Mouse (Mus musculus) retina, adult 2 months (tissue): Measurements from ENCODE around the gene Shbg.

ENCODE experiments used
- DNase-seq: peaks from one replicate; pipeline ENCODE4 v3.0.0-alpha.2; 2012; ENCODE audit warnings: low read depth, low spot score

Gene Shbg

DNA sequence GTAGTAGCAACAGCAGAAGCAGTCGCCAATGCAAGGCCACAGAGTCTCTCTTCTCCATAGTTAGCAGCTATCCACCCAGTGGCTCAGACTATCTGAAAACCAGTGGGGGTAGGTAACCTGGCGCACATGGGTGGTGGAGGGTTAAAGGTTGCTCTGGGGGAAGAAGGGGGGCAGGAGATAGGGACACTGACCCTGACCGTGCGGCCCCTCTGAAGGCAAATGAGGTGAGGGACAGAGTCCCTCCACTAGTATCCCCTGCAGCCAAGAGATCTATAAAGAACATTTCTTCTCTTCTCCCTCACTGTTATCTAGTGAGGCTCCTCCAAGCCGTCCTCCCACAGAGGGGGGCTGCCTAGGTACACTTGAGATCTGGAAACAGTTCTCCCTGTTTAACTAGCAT is at the start of gene Shbg:
Gene Shbg, minus strand, starts transcription at position 101 of the 400 bp plus-strand sequence.
- DNase-seq, result no peak

DNA sequence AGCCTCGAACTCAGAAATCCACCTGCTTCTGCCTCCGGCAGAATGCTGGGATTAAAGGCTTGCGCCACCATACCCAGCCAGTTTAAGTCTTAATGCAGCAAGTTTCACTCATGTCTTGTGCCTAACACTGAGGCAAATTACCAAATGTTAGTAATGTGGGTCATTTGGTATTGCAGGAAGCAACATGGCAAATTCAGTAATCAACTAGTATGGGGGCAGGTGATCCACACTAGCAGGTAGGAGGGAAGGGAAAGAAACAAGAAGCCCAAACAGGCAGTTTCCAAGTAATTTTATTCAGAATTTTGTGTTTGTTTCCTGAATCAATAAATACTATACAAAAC is 48.9 kb upstream of the Shbg start:
- DNase-seq, result no peak

DNA sequence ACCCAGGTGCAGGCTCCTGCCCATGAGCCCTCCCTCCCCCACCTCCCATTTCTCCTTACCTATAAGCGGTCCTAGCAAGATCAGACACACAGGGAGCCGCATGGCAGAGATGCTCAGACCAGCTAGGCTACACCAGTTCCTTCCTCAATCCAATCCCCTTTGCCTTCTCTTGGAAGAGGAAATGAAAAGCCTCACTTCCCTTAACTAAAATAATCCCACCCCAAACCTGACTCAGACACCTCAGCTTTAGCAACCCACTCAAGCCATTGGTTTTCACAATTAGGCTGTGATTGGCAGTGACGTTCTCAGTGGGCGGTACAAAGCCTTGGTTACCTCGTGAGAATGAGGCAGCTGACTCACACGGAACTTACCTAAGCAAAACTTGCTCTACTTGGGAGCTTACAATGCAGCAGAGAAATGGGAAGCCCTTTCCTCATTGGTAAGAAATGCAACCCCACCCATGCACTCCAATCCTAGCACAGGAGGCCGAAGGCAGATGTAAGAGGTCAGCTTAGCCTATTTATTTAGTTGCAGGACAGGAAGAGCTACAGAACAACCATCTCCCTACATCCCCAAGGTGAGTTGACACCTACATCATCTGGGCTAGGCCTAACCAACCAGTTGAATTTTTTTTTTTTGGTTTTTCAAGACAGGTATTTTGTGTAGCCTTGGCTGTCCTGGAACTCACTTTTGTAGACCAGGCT is 48.4 kb upstream of the Shbg start, which contains the start of gene Cd68:
Gene Cd68, minus strand, starts transcription at position 193 of the 704 bp plus-strand sequence.
- no peak for DNase-seq

DNA sequence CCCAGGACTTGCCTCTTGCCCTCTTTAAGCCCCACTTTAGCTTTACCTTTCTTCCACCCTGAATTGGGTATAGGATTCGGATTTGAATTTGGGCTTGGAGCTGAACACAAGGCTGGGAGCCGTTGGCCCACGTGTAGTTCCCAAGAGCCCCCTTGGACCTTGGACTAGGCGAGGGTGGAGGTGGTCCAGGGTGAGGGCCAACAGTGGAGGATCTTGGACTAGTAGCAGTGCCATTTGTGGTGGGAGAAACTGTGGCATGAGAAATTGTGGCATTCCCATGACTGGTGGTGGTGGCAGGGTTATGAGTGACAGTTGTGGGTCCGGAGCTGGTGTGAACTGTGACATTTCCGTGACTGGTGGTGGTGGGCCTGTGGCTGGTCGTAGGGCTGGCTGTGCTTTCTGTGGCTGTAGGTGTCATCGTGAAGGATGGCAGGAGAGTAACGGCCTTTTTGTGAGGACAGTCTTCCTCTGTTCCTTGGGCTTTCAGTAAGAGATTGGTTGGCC is 47.8 kb upstream of the Shbg start:
- no peak for DNase-seq

DNA sequence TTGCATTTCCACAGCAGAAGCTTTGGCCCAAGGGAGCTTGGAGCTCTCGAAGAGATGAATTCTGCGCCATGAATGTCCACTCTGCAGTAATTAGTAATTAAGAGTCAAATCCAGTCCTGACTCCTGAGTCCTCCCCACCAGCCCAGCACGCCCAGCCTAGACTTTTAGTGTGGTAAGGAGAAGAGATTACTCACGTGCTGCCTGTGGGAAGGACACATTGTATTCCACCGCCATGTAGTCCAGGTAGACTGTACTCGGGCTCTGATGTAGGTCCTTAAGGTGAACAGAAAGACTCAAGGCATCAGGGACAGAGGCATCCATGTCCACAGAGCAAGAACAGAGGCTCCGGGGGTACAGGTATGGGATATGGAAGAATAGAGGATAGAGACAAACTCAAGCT is 47.1 kb upstream of the Shbg start:
- no peak for DNase-seq

DNA sequence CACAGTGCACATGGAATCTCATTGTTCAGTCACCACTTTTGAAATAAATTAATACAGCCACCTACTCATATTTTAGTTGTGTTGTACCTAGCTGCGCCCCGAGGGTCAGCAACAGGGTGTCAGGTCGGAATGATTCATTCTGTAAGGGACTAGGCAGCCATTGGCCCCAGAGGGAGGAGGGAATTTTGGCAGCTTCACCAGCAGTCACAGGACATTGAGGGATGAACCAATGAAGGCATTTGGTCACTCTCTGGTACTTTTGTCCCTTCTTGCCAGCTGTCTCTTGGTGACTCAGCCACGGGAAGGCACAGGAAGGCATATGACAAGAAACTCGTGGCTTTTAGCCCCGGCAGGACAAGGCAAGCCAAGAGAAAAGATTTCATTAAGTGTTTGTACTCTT is 46.1 kb upstream of the Shbg start:
- DNase-seq, result no peak

DNA sequence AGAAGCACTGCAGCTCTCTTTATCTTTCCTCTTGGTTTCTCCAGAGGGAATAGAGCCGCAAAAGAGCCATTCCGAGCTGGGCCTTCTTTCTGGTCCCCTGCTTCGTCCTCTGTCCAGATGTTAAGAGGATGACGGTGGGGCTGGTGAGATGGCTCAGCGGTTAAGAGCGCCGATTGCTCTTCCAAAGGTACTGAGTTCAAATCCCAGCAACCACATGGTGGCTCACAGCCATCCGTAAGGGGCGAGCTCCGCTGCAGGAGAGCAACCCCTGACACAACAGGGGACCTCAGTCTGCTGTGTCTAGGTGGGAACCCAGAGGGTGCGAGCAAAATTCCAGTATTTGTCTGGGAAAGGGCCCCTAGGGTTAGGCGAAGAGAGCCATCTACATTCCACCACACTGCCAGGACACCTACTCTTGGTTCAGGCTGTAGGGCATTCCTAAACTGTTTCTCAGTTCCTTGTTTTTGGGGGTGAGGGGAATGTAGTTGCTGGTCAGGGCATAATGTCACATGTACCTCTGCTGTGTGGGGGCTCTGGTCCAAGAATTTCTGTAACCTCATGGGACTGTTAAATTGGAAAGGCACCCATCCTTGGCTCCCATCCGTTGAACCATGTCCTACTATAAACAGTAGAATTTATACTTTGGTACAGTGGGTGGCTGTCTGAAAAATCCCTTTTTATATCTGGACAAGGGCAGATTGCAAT is 45.4 kb upstream of the Shbg start:
- no peak for DNase-seq

DNA sequence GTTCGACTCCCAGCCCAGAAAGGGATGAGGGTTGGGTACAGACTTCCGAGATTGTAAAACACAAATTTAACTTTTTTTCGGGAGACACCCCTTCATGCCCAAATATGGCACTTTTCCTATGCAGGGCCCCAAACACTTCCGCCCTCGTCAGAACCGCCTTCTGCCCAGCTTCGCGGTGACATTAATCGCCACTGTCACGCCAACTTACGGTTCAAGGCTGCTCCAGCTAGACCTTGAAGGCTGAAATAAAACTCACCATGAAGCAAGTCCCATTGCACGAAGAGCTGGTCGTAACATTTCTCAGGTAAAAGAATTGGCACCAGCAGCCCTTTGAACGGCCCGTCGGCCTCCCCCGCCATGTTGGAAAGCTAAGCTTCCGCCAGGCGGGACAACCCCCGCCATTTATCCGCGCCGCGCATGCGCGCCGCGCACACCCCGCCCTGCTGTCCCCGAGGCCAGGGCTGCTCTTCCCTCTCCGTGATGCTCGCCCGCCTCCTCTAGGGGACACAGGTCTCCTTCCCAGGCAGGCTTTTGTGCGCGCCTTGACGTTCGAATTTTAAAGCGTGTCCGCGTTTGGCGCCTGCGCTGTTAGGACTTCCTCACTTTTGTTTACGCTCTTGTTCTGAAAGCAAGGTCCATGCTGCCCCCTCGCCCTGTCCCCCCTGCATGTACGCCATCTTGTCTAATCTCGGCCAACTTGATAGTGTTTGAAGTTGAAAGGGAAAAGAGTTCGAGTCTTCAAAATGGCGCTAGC is 44.7 kb upstream of the Shbg start, which contains the start of gene Mpdu1:
Gene Mpdu1, minus strand, starts transcription at position 430 of the 754 bp plus-strand sequence.
- DNase-seq, result peak; percentile 90

DNA sequence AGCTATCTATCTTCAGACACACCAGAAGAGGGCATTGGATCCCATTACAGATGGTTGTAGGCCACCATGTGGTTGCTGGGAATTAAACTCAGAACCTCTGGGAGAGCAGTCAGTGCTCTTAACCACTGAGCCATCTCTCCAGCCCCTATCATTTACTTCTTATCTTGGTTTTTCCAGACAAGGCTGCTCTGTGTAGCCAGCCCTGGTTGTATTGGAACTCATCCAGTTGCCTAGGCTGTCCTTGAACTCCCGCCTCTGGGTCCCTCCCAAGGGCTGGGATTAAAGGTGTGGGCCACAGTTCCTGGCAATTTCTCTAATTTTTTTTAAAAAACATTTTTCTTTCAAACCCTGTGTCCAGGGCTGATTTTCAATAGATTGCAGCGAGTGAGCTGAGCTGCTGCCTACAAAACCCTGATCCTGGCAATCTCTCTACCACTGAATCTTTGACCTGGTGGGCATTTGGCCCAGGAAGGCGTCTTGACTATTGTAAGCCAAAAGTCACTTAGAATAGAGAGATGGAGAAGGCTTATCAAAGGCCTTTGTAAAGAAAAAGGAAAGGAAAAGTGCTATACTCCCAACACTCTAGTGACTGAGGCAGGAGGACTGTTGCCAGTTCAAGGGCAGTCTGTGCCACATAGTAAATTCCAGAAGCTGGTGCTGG is 43.6 kb upstream of the Shbg start:
- no peak for DNase-seq

DNA sequence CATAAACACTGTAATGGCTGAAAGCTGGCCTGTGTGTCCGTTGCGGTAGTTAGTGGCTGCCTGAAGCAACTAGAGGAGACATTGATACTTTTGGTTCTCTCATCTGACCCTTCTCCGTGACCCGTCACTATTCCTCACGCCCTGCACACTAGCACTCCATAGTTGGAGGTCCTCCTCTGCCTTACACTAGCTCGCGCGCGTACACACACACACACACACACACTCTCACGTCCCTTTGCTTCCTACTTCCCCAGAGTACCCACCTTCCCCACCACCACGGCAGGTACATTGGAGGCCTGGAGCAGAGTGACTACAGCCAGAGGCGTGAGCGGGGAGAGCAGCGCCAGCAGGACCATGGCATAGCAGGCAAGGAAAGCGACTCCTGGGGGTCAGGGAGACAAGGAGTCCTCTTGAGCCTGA is 39.8 kb upstream of the Shbg start:
- DNase-seq, result no peak

DNA sequence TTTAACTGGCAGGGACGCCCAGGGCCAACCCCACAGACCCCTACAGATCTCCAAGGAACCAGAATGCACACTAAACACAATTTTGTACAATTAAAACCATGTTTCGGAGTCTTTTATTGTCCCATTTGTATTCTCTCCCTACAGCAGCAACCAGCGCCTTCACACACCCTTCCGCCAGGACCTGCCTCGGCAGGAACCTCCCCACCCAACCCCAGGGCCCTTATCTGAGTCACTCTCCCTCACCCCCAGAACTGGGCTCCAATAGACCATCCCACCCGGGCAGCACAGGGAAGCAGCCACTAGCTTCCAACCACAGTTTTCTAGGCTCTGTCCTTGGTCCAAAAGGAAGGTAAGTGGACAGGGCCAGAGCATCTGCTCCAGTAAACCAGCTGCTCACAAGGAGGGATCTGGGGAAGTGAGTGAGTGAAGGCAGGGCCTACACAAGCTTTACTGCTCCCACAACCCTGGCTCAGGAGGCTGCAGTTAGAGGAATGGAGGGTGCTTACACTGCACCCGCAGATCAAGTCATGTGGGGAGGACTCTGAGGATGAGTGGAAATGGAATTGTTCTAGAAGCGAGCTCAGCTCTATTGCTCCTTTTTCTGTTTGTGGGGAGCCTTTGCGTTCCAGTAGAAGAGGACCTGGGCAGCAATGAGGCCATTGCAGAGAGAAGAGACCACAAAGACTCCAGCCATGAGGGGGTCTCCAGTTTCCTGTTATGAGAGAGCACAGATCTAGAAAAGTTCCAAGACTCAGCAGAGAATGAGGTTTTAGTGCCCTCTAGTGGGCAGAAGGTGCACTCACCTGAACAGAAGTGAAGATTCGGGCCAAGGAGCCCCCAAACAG is 39.1 kb upstream of the Shbg start:
- peak; percentile 38 for DNase-seq

DNA sequence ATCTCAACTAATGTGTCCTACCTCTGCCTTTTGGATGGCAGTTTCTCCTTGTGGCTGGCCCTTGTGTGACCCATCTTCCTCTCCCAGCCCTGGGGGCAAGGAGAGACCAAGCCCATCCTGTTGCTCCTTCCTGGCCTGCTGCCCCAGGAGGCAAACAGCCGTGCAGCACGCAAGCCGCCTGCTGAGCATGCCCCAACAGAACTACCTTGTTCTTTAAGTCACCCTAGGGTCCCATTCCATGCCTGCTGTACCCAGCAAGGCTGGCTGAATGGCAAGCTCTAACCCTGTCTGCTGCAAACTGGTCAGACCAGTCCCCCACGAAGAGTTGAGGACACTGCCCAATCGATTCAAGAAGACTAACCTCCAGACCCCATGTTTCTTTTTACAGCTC is 38.4 kb upstream of the Shbg start:
- no peak for DNase-seq

DNA sequence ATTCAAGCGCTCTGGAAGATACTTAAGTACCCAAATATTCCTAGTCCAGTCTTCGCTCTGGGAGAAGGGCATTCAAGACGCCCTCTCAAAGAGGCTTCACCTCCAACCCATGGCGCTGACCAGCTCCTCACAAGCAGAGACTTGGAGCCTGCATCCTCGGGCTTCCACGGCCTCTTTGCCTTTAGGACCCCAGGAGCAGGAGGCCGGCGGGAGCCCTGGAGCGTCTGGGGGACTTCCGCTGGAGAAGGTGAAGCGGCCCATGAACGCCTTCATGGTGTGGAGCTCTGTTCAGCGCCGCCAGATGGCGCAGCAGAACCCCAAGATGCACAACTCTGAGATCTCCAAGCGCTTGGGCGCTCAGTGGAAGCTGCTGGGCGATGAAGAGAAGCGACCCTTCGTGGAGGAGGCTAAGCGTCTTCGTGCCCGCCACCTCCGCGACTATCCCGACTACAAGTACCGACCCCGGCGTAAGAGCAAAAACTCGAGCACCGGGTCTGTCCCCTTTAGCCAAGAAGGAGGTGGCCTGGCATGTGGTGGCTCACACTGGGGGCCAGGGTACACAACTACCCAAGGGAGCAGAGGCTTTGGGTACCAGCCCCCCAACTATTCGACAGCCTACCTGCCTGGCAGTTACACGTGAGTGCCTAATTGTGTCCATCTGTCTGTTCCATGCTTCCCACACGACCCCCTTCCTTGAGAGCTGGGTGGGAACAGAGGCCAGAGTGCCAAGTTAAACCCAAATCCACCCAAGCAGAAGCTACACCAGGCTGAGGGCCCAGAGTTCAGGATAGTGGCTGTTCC is 37.8 kb upstream of the Shbg start, which contains the start of gene Sox15:
Gene Sox15, plus strand, starts transcription at position 51 of the 801 bp plus-strand sequence.
- DNase-seq, result peak; percentile 47

DNA sequence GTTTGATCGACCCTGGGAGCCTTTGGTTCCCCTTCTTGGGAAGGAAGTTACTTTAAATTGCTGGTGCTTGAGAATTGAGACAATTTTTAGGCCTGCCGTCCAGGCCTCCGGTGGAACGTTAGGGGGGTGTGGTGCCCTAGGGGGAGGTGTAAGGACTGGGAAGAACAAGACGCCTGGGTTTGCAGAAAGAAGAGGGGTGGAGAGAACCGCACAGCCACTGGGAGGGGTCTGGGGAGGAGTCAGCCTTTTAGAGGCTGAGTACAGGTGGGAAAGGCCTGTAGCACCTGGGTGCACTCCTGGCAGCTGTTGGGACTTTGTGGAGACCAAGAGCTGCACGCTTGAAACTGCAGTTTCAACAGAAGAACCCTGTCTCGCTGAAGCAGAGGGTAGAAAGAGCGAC is 37.1 kb upstream of the Shbg start:
- DNase-seq, result no peak

DNA sequence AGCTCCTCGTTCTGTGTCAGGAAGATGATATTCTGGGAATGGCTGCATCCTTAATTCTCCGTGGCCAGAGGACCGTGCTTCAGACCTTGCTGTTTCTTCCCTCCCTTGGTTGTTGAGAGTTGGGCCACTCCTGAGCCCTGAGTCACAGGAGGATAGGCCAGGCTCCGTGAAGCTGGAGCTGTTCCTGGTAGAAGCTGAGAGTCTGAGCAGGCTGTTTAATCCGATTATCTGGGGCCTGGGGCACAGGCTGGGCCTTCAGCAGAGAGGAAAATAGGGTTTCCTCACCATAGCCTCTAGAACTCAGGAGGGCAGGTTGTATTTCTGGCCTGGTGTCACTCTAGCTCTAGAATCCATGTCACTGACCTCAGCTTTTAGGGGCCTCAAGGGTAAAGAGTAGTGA is 35.7 kb upstream of the Shbg start:
- peak; percentile 62 for DNase-seq

DNA sequence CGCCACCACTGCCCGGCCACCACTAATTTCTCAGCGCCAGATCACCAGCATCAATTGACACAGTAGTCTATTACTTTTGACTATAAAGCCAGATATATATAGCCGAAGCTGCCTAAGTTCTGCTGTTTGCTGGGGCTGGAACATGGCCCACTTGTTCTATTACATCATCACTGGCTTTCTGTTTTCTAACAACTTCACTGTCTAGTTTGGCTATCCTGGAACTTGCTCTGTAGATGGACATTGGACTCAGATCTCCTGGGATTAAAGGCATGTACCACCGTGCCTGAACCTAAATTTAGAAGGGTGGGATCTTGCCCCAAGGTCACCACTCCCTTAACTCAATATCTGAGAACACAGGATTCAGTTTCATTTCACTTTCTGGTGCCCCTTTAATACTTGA is 28.2 kb upstream of the Shbg start:
- DNase-seq, result no peak

DNA sequence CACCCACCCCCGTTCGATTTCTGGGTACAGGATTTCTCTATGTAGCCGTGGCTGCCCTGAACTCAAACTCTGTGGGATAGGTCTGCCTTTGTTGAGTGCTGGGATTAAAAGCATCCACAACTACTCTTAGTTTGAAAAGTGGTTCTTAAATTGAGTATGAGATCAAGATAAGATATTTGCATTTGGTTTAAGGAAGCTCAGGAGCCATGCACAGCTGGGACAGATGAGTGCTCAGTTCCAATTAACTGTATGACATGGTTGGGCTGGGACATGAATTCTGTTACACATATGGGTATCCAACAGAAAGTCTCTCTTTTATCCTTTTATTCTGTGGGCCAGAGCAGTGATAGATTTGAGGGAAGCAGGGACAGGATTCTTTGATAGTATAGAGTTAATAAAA is 17.8 kb upstream of the Shbg start:
- DNase-seq, result no peak

DNA sequence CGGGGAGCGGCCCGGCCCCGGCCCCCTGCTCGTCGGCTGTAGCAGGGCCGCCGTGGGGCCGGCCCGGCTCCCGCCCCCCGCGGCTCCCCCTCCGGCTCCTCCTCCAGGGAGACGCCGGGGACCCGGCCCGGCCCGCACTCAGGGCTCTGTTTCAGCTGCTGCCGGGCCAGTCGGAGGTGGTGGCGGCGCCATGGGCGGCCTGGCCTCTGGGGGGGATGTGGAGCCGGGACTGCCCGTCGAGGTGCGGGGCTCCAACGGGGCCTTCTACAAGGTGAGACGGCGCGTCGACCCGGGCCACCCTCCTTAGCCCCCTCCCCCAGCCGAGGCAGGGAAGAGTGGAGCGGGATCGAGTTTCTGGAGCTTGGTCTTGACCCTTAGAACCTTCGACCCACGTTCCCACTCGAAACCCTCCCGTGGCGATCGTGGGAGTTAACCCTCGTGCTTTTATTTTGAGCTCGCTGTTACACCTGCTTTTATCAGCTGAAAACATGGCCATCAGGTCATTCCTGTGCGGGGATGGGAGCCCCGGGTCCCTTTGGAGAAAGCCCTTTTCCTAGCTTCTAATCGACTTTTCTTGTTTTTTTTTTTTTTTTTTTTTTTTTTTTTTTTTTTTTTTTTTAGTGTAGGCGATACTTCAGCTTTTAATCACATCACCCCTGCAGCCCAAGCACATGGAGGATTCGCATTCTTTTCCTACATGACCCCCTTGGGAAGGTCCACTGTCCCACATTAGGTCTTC is 15.6 kb upstream of the Shbg start:
- DNase-seq, result no peak
